Mouse (Mus musculus): Measurements from ENCODE around the gene Tm6sf1. TPM values are rescaled to one million over a fixed set of nuclear protein-coding genes. Genes with fewer than 3 reads are reported as not detected.

The Tm6sf1 gene
- total RNA-seq (2014; rRNA removed) (17.3 and 25.7 TPM in 2 replicates), polyA plus RNA-seq (2015; fragmentation: Nextera tagmentation; extraction: Ambion mirVana) (12.4 and 12.7 TPM in 2 replicates)

DNA sequence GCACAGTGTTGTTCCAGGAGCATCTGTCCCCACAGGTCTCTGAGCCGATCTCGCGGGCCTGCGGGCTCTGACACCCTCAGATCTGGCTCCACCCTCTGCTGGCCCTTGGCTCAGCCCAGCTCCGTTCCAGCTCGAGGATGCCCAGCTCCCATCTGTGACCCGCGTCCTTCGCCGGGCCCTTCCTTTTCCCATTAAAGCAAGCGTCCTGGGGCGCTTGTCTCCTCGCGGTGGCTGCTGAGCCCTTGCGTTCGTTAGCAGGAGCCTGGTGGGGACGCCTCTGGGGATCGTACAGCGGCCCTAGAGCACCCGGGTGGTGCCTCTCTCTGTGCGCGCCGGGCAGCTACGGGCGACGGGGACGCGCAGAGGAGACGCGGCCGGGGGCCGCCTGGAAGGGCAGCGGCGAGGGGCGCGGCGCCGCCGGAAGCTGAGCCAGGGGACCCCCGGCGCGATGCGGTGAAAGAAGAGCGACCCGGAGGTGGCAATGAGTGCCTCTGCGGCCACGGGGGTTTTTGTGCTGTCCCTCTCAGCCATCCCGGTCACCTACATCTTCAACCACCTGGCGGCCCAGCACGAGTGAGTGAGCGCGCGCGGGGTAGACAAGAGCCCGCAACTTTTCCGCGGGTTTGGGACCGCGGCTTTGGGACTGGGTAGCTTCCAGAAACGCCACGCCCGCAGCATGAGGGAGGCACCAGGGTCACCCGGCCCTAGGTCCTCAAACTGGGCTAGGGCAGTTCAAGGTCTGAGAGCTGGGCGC is at the start of gene Tm6sf1:
Tm6sf1 (plus strand) TSS at position 34 of the 754 bp plus-strand sequence.
- DNase-seq (ENCODE audit: low spot score): peak; percentile 52
- WGBS: 2% methylated on average over 64 of the region's 64 CpGs

DNA sequence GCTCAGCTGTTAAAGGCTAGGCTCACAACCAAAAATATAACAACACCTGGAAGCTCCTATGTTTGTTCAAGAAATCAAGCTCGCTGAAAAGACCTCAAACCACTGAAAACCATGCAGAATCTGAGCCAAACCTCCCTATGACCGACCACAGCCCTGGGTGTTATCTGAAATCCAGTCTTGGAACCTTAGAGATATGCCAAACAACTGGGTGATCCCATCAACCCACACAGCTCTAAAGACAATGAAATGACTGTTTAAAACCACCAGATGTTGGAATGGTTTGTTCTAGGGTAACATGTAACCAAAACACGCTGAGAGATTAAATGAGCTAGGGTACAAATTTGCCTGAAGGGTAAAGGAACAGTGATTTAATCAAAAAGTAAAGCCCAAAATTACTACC is 33.9 kb upstream of the Tm6sf1 start:
- H3K27me3 ChIP-seq (ENCODE audit: insufficient read depth, low read length): no peaks in the 10 kb centered on the region
- no peak for TF ChIP-seq CTCF (IDR thresholded peaks at IDR 0.05; ENCODE audit: low read depth)
- no peak overlapping the region for H3K9ac ChIP-seq (replicated peaks; ENCODE audit: low read length)
- DNase-seq (ENCODE audit: low spot score) (no peak), ATAC-seq (no peak)
- H3K4me2 ChIP-seq (ENCODE audit: low read depth, low read length): peak overlapping the region; percentile 81; the same call in 1 of the 2 replicates
- H3K36me3 ChIP-seq (ENCODE audit: insufficient read depth, low read length): no peaks in the 10 kb centered on the region
- 65% methylated on average over 3 of the region's 3 CpGs for WGBS
- no peak overlapping the region for H3K4me3 ChIP-seq (ENCODE audit: low read length)
- peaks cover 25% of the 10 kb centered on the region for H3K4me1 ChIP-seq (ENCODE audit: insufficient read depth, low read length)
- H3K9me3 ChIP-seq (ENCODE audit: low read length): no peaks in the 10 kb centered on the region
- H3K27ac ChIP-seq: no peak overlapping the region

More for the DNA sequence above, at the start of gene Tm6sf1:
- H3K27ac ChIP-seq: peak within 1 kb of the TSS; percentile 45; the same call in 1 of the 2 replicates
- peak within 1 kb of the TSS; percentile 98 for H3K4me2 ChIP-seq (ENCODE audit: low read depth, low read length)
- H3K27me3 ChIP-seq (ENCODE audit: insufficient read depth, low read length): no peaks in the 10 kb centered on the region; the same call in 1 of the 2 replicates
- H3K4me1 ChIP-seq (ENCODE audit: insufficient read depth, low read length): peaks cover 4% of the 10 kb centered on the region; the same call in 1 of the 2 replicates
- peak within 1 kb of the TSS; percentile 60 for H3K9ac ChIP-seq (replicated peaks; ENCODE audit: low read length)
- peak; percentile 78 for ATAC-seq
- H3K36me3 ChIP-seq (ENCODE audit: insufficient read depth, low read length): no peaks in the 10 kb centered on the region
- H3K4me3 ChIP-seq (ENCODE audit: low read length): peak within 1 kb of the TSS; percentile 54
- TF ChIP-seq CTCF (IDR thresholded peaks at IDR 0.05; ENCODE audit: low read depth): no peak; the same call in 1 of the 2 replicates
- no peaks in the 10 kb centered on the region for H3K9me3 ChIP-seq (ENCODE audit: low read length)

DNA sequence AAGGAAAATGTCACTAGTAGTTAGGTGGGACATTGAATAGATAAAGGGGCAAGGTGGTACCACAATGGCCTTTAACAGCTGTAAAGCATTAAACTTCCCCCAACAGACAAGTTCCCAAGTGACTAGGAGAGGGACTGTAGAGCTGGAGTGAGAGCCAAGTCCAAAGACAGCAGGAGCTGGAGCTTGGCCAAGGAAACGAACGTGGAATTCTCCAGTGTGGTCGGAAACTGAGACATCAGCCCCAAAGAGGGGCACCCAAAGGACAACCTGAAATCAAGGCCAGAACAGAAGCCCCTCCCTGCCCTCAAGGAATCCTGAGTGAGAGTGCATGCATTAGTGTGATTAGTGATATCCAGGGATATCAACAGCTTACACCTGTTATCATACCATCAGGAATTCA is 33.4 kb upstream of the Tm6sf1 start:
- Histone ChIP-seq H3K4me3 (ENCODE audit: low read length) (no peak overlapping the region), H3K9me3 (ENCODE audit: low read length) (no peaks in the 10 kb centered on the region), H3K36me3 (ENCODE audit: insufficient read depth, low read length) (no peaks in the 10 kb centered on the region), H3K9ac (replicated peaks; ENCODE audit: low read length) (no peak overlapping the region), H3K4me1 (ENCODE audit: insufficient read depth, low read length) (peaks cover 25% of the 10 kb centered on the region), H3K4me2 (ENCODE audit: low read depth, low read length) (peak overlapping the region; percentile 81), H3K27me3 (ENCODE audit: insufficient read depth, low read length) (no peaks in the 10 kb centered on the region), H3K27ac (no peak overlapping the region)
- WGBS: 13% methylated on average over 3 of the region's 3 CpGs
- peak; percentile 31 for DNase-seq (ENCODE audit: low spot score)
- no peak for ATAC-seq
- TF ChIP-seq CTCF (IDR thresholded peaks at IDR 0.05; ENCODE audit: low read depth): no peak

DNA sequence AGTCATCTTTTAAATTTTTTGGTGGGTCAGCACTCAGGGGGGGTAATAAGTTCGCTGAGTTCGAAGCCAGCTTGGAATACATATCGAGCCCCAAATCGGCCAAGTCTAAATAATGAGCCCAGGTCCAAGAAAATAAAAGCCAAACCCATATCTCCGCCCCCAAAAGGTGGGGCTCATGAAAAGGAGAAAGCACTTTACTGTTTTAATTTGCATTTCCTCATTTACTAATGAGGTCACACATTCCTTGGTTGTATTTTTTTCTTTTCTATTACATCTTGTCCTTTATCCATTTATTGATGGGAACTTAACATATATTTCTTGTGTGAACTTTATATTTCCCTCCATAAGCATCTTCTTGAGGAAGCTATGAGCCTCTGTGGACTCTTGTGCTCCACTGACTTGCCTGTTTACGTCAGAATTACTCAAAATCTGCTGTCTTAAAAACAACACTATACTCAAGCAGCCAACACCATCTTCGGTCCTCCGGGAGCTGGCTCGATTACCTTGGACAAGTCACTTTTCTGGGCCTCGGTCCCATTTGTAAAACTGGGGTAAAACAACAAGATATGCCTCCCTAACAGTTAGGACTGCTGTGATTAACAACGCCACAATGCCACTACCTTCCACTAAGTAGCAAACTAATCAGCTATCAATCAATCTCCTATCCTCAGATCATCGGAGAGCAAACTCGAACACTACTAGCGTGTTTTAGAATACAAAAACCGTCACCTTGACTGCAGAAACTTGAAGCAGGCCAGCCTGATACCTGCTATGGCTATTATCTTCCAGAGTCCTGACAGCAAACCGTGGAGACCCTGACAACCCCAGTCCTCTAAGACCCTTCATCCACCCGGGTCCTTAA is 30.8 kb upstream of the Tm6sf1 start:
- Histone ChIP-seq H3K9me3 (ENCODE audit: low read length) (no peaks in the 10 kb centered on the region), H3K4me1 (ENCODE audit: insufficient read depth, low read length) (peaks cover 25% of the 10 kb centered on the region), H3K4me2 (ENCODE audit: low read depth, low read length) (peak overlapping the region; percentile 81), H3K4me3 (ENCODE audit: low read length) (peak overlapping the region; percentile 78), H3K27me3 (ENCODE audit: insufficient read depth, low read length) (no peaks in the 10 kb centered on the region), H3K9ac (replicated peaks; ENCODE audit: low read length) (peak overlapping the region; percentile 87), H3K36me3 (ENCODE audit: insufficient read depth, low read length) (no peaks in the 10 kb centered on the region), H3K27ac (peak overlapping the region; percentile 97)
- DNase-seq (ENCODE audit: low spot score) (no peak), ATAC-seq (no peak)
- 21% methylated on average over 17 of the region's 17 CpGs for WGBS
- no peak for TF ChIP-seq CTCF (IDR thresholded peaks at IDR 0.05; ENCODE audit: low read depth)

DNA sequence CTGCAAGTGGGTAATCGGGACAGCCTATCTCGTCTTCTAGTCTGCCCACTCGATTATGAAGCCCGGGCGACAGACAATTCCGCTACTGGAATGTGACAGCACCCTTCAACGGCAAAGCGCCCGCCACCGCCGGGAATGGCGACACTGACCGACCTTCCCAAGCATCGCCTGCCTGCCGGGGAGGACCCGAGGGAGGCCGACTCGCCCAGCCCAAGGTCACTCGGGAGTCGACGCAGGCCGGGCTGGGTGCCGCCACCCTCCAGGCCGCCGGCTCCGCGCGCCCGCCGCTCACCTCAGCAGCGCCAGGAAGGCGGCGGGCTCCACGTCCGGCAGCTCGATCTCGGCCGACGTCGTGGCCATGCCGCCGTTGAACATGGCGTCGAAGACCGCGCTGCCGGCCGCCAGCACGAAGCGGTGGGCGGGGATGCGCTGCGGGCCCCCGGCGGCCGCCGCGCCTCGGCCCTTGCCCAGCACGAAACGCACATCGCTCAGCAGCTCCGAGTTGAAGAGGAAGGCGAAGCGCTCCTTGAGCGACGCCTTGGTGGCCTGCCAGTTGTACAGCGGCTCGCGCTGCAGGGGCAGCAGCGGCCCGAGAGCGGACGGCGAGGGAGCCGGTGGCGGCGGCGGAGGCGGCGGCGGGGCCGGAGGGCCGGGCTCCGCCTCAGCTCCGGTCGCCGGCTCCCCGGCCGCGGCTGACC is 30.0 kb upstream of the Tm6sf1 start:
- Histone ChIP-seq H3K36me3 (ENCODE audit: insufficient read depth, low read length) (no peaks in the 10 kb centered on the region), H3K4me2 (ENCODE audit: low read depth, low read length) (peak overlapping the region; percentile 81), H3K27ac (peak overlapping the region; percentile 97), H3K4me3 (ENCODE audit: low read length) (peak overlapping the region; percentile 78), H3K4me1 (ENCODE audit: insufficient read depth, low read length) (peaks cover 25% of the 10 kb centered on the region), H3K9ac (replicated peaks; ENCODE audit: low read length) (peak overlapping the region; percentile 87), H3K9me3 (ENCODE audit: low read length) (no peaks in the 10 kb centered on the region), H3K27me3 (ENCODE audit: insufficient read depth, low read length) (no peaks in the 10 kb centered on the region)
- no peak for TF ChIP-seq CTCF (IDR thresholded peaks at IDR 0.05; ENCODE audit: low read depth)
- WGBS: 2% methylated on average over 66 of the region's 91 CpGs
- ATAC-seq (peak; percentile 78), DNase-seq (ENCODE audit: low spot score) (peak; percentile 46)

DNA sequence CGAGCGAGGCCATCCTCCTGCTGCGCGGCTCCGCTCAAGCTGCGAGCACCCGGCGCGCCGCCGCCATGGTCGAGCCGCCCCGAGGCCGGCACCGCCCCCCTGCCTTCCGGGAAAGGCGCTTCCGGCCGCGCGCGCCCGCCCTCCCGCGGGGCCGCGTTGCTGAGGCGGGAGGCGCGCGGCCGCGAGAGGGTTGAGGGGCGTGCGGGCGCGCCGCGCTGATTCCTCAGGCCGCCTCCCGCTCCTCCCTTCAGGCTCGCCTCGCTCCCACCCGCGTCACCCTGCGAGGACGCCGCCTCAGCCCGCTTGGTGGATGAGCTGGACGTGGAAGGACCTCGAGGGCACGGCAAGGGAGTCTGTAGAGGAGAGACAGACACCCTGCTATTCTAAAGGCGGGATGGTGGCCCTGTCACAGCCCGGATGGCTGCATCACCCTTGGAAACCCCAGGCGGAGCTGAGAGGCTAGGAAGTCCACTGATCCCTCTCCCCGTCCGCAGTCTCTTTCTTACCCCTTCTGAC is 29.4 kb upstream of the Tm6sf1 start, which contains the start of gene Btbd1:
Btbd1 (minus strand) TSS at position 53 of the 516 bp plus-strand sequence.
- peak within 1 kb of the TSS; percentile 78 for H3K4me3 ChIP-seq (ENCODE audit: low read length)
- H3K9ac ChIP-seq (replicated peaks; ENCODE audit: low read length): peak within 1 kb of the TSS; percentile 87

More for the DNA sequence above, 29.4 kb upstream of the Tm6sf1 start, which contains the start of gene Btbd1:
- no peak for TF ChIP-seq CTCF (IDR thresholded peaks at IDR 0.05; ENCODE audit: low read depth)
- Histone ChIP-seq H3K4me2 (ENCODE audit: low read depth, low read length) (peak within 1 kb of the TSS; percentile 81), H3K27me3 (ENCODE audit: insufficient read depth, low read length) (no peaks in the 10 kb centered on the region), H3K9me3 (ENCODE audit: low read length) (no peaks in the 10 kb centered on the region), H3K36me3 (ENCODE audit: insufficient read depth, low read length) (no peaks in the 10 kb centered on the region), H3K27ac (peak within 1 kb of the TSS; percentile 97), H3K4me1 (ENCODE audit: insufficient read depth, low read length) (peaks cover 25% of the 10 kb centered on the region)
- under 1% methylated on average over 49 of the region's 58 CpGs for WGBS
- ATAC-seq: peak; percentile 93
- peak; percentile 97 for DNase-seq (ENCODE audit: low spot score)
